Mouse (Mus musculus): ENCODE measurements around the gene Oxct1.
A peak's percentile ranks its signal among the peaks of the same experiment; 100 is the strongest.

Oxct1 gene

DNA sequence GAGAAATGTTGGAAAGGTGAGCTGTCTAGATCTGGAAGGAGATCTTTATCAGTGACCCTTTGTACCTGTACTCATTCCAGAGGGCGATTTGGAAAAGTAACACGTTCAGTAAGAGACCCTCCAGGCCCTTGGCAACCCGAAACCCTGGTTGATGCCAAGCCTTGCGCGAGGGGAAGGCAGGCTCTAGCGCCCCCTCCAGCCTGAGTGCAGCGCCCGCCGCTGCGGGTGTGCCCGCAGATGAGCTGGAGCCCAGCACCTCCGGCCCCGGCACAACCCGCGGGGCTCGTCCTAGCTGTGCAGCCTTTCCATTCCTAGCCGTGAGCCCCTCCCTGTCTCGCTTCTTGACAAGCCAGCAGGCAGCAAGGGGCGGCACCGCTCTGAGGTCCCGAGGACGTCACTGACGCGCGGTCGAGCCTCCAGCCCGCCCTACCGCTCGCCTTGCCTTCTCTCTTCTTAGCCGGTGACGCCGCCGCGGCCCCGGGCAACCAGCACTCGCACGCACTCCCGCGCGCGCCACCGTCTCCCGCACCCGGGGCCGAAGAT, at the start of gene Oxct1:
TSS of gene Oxct1 (plus strand) at position 153 of the 543 bp plus-strand sequence.
- peak; percentile 96 for DNase-seq (ENCODE audit: inconsistent ontology term)

GRCm38 (mm10) chr15:3978279-3978678, 47.9 kb upstream of the Oxct1 start:
- DNase-seq (ENCODE audit: inconsistent ontology term) = no peak

GRCm38 (mm10) chr15:3979061-3979848, 46.9 kb upstream of the Oxct1 start, which contains the start of gene Fbxo4:
Gene Fbxo4 (minus strand): TSS chr15:3979573.
- DNase-seq (ENCODE audit: inconsistent ontology term) = peak; percentile 97

DNA sequence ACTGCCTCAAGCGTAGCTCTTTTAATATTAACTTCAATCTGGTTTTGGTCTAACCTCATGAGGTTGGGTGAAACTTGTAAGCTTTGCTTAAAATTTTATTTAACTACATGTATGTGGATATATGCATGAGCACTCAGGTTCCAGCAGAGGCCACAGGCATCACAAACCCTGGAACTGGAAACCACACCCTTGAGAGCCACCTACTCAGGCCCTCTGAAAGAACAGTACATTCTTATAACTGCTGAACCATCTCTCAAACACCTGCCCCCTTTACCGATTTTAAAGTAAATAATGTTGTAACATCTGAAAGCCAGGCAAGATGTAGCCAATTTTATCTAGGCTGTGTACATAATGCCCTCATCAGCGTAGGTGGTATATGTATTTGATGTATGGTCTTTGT, 46.3 kb upstream of the Oxct1 start:
- no peak for DNase-seq (ENCODE audit: inconsistent ontology term)

- no peak for DNase-seq (ENCODE audit: inconsistent ontology term)
Measured at GRCm38 (mm10) chr15:3982732-3983131, 43.5 kb upstream of the Oxct1 start.

DNA sequence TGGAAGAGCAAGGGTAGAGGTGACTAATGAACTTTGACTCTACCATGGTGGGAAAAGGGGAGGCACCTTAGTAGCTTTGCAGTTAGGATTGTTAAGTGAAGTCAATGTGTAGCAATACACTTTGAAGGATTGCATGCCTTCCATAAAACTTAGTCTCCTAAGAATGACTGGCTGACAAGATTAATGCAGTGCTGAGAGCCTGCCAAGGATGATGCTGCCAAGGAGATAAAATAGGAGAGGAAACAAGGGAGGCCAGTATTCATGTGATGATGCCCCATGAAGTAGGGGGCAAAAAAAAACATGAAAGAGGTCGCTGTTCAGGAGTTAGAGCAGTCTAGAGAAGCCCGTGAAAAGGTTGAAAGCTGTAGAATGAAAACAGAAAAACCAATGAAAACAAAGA, 41.3 kb upstream of the Oxct1 start:
- no peak for DNase-seq (ENCODE audit: inconsistent ontology term)

DNA sequence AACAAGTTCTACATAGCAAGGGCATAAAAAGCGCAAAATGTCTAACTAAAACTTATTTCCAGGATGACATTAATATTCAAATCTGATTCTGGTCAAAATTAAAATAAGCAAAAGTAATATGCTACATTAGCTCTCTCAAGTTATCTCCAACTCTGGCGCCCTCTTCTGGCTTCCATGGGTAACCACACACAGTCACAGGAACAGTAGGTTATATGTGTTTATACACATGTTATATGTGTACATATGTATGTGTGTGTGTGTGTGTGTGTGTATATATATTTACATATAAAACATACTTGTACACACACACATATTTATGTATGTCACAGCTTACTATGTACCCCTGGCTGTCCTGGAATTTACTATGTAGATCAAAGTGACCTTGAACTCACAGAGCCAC, 38.2 kb upstream of the Oxct1 start:
- no peak for DNase-seq (ENCODE audit: inconsistent ontology term)

DNA sequence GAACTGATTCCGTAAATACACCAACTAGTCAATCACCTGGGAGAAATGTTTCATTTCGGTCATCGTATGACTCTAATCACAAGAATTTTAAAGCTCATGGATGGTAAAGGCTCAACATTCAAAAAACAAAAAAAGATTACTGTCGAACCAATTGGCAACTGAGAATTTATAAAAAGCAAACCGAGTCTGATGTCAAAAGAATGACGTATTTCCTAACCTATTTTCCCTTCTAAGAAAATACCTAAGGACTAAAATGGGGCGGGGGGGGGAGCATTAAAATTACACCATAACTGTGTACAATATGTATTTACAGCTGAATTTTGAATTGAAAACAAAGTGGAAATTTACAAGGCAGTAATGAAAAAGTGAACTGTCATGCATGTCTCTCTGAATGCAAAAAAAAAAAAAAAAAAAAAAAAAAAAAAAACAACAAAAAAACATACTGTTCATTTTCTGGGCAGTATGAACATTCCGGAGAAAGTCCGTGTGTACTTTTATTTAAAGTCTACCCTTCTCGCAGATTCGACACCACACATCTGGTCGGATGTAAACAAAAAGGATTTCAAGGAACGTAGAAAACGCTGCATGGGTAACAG, 31.2 kb upstream of the Oxct1 start:
- no peak for DNase-seq (ENCODE audit: inconsistent ontology term)

- peak; percentile 100 for DNase-seq (ENCODE audit: inconsistent ontology term)
Measured at GRCm38 (mm10) chr15:3995448-3996266, 30.5 kb upstream of the Oxct1 start, which contains the start of gene AW549877. Gene AW549877 (minus strand): TSS chr15:3995744.

GRCm38 (mm10) chr15:3996267-3997010, 29.7 kb upstream of the Oxct1 start:
- DNase-seq (ENCODE audit: inconsistent ontology term) = no peak

GRCm38 (mm10) chr15:3999144-3999543, 27.0 kb upstream of the Oxct1 start:
- no peak for DNase-seq (ENCODE audit: inconsistent ontology term)

- DNase-seq (ENCODE audit: inconsistent ontology term) = no peak
Measured at GRCm38 (mm10) chr15:4000536-4000935, 25.6 kb upstream of the Oxct1 start.

DNA sequence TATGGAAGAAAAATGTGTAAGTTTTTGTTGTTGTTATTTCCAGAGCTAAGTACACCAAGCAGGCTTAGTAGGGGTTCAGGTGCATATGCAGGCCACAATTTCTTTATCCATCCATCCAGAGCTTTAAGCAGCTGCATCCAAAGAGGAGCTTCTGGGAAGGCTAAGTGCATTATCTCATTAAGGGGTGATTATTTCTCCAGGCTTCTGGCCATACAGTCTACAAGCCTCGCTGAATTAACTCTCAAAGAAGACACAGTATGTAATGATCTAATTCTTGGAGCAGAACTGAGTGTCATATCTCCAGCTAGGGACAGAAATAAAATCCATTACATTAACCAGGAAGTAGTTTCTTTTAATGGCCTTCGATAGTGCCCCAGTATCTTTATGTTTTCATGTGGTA, 12.3 kb upstream of the Oxct1 start:
- no peak for DNase-seq (ENCODE audit: inconsistent ontology term)

- no peak for DNase-seq (ENCODE audit: inconsistent ontology term)
Measured at GRCm38 (mm10) chr15:4020711-4021110, 5.5 kb upstream of the Oxct1 start.

GRCm38 (mm10) chr15:4023747-4024146, 2.4 kb upstream of the Oxct1 start:
- DNase-seq (ENCODE audit: inconsistent ontology term) = no peak

DNA sequence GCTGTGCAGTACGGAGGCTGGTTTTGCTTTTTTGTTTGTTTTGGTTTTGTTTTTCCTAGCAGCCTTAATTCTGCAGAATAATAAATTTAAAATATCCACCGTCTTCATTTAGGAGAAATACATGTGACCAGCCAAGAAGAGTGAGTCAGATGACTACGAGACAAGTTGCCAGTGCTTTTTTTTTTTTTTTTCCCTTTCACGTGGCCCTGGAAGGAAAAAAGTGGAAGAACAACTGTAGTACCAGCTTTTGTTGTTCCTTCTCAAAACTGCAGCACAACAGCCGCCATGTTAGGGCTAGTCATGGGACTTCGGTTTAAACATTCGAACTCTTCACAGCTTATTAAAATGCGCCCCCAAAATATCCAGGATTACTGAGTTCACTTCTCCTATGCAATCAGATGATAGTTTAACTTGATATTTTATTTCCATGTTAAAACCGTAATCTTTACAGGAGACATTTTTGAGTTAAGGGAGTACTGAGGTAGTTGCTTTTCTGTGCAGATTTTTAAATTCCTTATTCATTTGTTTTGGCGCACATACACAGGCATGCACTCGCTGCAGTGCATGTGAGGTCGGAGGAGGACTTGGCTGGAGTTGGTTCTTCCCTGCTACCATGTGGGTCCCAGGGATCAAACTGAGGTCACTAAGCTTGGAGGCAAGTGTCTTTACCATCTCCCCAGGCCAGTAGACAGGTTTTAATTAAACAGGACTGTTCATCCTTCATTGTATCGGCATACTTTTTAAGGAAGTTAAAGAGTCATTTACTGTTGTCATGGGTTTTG, 1.3 kb upstream of the Oxct1 start:
- DNase-seq (ENCODE audit: inconsistent ontology term) = no peak

- DNase-seq (ENCODE audit: inconsistent ontology term) = no peak
Measured at GRCm38 (mm10) chr15:4025508-4025904, 677 bp upstream of the Oxct1 start.

GRCm38 (mm10) chr15:4026831-4027584, 825 bp downstream of the Oxct1 start:
- peak; percentile 89 for DNase-seq (ENCODE audit: inconsistent ontology term)

DNA sequence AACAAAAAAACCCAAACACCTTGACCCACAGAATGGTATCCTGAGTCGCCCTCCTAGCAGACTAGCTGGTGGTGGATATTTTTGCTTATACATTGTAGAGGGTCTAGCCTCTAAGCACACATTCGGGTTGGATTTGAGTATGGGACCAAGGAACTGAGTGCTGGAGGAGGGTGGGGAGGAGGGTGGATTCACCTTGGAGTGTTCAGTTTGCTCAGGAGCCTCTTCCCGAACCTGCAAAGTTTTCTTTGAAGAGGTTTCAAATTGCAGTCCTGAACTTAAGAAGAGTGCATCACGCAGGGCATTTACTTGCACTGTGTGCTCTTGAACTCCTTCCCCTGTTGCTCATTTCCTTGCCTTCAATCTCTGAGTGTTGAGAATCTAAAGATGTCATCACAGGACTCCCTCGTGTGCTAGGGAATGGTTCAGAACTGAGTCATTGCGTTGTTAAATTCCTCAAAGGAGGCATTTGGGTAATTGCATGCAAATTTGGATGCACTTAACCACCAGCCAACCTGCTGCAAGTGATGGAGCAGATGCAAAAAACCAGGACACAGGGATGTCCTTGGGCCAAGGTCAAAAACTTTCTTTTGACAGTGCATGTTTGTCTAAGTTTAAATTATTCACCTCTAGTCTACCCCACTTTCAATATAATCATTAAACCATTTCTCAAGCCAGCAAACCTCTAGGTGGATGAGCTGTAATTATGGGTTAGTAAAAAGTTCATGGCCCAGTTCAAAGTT, 1.7 kb downstream of the Oxct1 start:
- DNase-seq (ENCODE audit: inconsistent ontology term) = peak; percentile 64

All from Muller cell, postnatal 12 days (primary cell).